Mouse (Mus musculus): ENCODE results near the gene Wdr24.

DNA sequence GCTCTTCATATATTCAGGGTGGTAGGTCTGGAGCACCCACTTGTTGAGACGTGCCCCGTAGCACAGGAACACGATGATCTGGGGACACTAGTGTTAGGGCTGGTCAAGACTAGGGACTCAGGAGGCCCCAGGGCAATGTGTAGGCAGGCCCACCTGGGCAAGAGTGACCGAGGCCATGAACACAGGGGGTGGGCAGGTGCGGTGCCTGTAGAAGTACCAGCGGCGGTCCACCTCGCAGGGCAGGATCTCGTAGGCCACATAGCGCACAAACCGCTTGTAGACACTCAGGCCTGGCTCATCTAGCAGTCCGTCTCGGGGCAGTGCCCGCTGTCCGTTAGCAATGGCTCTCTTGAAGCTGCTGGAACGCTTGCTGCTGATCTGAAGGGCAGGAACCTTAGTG lies 12.4 kb downstream of the Wdr24 start:
- TF ChIP-seq CTCF (IDR thresholded peaks at IDR 0.05; ENCODE audit: insufficient read depth, low read depth, low read length) (no peak), POLR2A (IDR thresholded peaks at IDR 0.05; ENCODE audit: insufficient read depth, low read depth, low read length) (no peak)
